Mouse (Mus musculus): ENCODE measurements around the gene Ror2.

The Ror2 gene

GRCm38 (mm10) chr13:53067949-53068348 lies 218.0 kb downstream of the Ror2 start:
- DNase-seq (ENCODE audit: low read depth): no peak

DNA sequence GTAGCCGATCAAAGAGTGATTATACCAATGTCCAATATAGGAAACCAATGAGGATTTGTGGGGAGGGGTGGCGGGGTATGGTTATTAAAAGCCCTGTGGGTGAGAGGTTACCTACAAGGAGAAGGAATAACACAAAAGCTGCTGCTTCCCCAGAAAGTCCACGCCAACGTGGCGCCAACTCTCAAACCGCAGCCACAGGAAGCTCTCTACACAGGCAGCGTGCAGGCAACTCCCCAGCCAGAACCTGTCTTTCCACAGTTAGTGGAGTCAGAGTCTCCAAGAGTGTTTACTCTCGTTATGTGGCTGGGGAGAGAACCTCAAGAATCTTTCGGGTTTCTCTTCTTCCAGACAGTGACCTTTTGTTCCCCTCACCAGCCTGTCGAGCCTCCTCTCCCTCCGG lies 220.8 kb downstream of the Ror2 start:
- no peak for DNase-seq (ENCODE audit: low read depth)

- no peak for DNase-seq (ENCODE audit: low read depth)
Measured at GRCm38 (mm10) chr13:53064681-53065080, 221.2 kb downstream of the Ror2 start.
